Mouse (Mus musculus) lung, embryonic 16.5 days (tissue): ENCODE measurements around the gene Setdb2. TPM values are rescaled to one million over a fixed set of nuclear protein-coding genes. Genes with fewer than 3 reads are reported as not detected.
"Not testable (repeated sequence)": the region's sequence is repeated elsewhere in the genome, so short reads cannot be mapped to it uniquely, and the experiment has no call there.

Source experiments
- ATAC-seq: fragments of 200-750 bp; cut with Nextera tagmentation; 2 replicates; pipeline ENCODE4 v1.8.0; 2017; ENCODE audit warnings: low read depth, mild to moderate bottlenecking, moderate library complexity
- H3K27ac ChIP-seq: fragments of 300-500 bp; sonication (generic); 2 replicates; pipeline ENCODE4 v1.5.1; 2014; ENCODE audit warnings: mild to moderate bottlenecking, control low read depth, low read length
- H3K27me3 ChIP-seq: fragments of 300-500 bp; sonication (generic); 2 replicates; pipeline ENCODE4 v1.6.1; 2014; ENCODE audit warnings: low read depth, low read length, mixed read lengths; ENCODE audit not compliant: control insufficient read depth, insufficient read depth
- H3K36me3 ChIP-seq: fragments of 300-500 bp; sonication (generic); 2 replicates; pipeline ENCODE4 v1.6.1; 2014; ENCODE audit warnings: low read length; ENCODE audit not compliant: control insufficient read depth, insufficient read depth
- H3K4me1 ChIP-seq: fragments of 300-500 bp; sonication (generic); replicated peaks from 2 replicates; pipeline ENCODE4 v1.6.1; 2014; ENCODE audit warnings: low read length, mixed read lengths; ENCODE audit not compliant: control insufficient read depth, insufficient read depth
- H3K4me2 ChIP-seq: fragments of 300-500 bp; sonication (generic); 2 replicates; pipeline ENCODE4 v1.6.1; 2014; ENCODE audit warnings: low read depth, low read length, control low read depth
- H3K4me3 ChIP-seq: fragments of 300-500 bp; sonication (generic); 2 replicates; pipeline ENCODE4 v1.5.1; 2014; ENCODE audit warnings: mild to moderate bottlenecking, low read length, control low read depth
- H3K9ac ChIP-seq: fragments of 300-500 bp; sonication (generic); 2 replicates; pipeline ENCODE4 v1.6.1; 2014; ENCODE audit warnings: low read length, control low read depth
- H3K9me3 ChIP-seq: fragments of 300-500 bp; sonication (generic); 2 replicates; pipeline ENCODE4 v1.6.1; 2016; ENCODE audit warnings: low read length; ENCODE audit not compliant: control insufficient read depth
- WGBS: fragments of 180-500 bp; shearing (Covaris S2); extraction: QIAGEN DNeasy Blood & Tissue Kit; methylation state at CpG from one replicate; pipeline ENCODE4 v1.1.7; 2014; 5-methylcytosine and 5-hydroxymethylcytosine counted together
- polyA plus RNA-seq: library from polyadenylated mRNA; unstranded; fragments of >200 nt; fragmentation: Nextera tagmentation; extraction: Ambion mirVana; gene quantifications from 2 replicates; pipeline ENCODE4 v1.2.1, GENCODE M21; 2015

The Setdb2 gene
- polyA plus RNA-seq, 1 experiment from 2014 or later: 9.7 TPM

DNA sequence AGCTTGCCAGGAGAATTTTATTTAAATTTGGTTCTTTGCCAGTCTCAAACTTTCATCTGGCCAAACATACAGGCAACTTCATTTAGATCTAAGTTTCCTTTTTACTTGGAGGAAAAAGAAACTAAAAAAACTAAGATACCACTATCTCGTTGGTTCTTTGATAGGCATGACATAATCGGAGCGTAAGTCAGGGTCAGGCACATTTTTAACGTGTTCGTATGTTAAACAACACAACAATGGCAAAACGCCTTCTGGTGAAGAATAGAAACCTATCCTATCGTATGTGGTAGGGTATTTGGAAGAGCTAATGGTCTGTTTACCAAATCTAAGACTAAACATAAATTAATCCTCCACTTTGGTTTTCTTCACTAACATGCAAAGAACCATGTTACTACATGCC is 645 bp downstream of the Setdb2 start:
- Histone ChIP-seq H3K4me2 (peak overlapping the region; percentile 80), H3K4me1 (peaks cover 3% of the 10 kb centered on the region; the same call in 1 of the 2 replicates), H3K27ac (no peak overlapping the region), H3K9ac (peak overlapping the region; percentile 91), H3K36me3 (no peaks in the 10 kb centered on the region), H3K27me3 (no peaks in the 10 kb centered on the region), H3K9me3 (no peaks in the 10 kb centered on the region), H3K4me3 (peak overlapping the region; percentile 93)
- no peak for ATAC-seq
- 10% methylated on average over 7 of the region's 7 CpGs for WGBS

GRCm38 (mm10) chr14:59438505-59438904 is 2.2 kb downstream of the Setdb2 start:
- H3K27me3 ChIP-seq: no peaks in the 10 kb centered on the region
- WGBS: 83% methylated on average over 2 of the region's 2 CpGs
- no peaks in the 10 kb centered on the region for H3K36me3 ChIP-seq
- H3K4me2 ChIP-seq: no peak overlapping the region
- no peaks in the 10 kb centered on the region for H3K9me3 ChIP-seq
- no peak overlapping the region for H3K9ac ChIP-seq
- no peak overlapping the region for H3K27ac ChIP-seq
- ATAC-seq: no peak
- H3K4me3 ChIP-seq: no peak overlapping the region
- H3K4me1 ChIP-seq: peaks cover 3% of the 10 kb centered on the region; the same call in 1 of the 2 replicates

DNA sequence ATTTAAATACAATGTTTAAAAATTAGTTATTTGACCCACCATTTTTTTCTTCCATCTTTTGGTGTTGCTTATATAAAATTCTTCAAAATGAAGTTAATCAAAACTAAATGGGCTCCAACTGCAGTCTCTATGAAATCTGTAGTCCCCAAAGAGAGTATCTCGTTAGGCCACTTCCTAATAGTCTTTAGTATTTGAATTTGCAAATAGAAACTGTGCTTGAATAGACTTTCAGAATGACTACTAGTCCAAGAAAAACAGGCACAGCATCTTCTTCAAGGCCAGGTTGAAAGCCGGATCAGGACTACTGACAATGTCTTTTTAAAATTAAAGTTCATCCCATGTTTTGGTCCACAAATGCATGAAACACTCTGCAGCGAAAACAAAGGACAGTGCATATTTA is 3.3 kb downstream of the Setdb2 start:
- peaks cover 3% of the 10 kb centered on the region; the same call in 1 of the 2 replicates for H3K4me1 ChIP-seq
- no peak overlapping the region for H3K27ac ChIP-seq
- no peaks in the 10 kb centered on the region for H3K9me3 ChIP-seq
- H3K27me3 ChIP-seq: no peaks in the 10 kb centered on the region
- H3K4me2 ChIP-seq: no peak overlapping the region
- ATAC-seq: no peak
- H3K36me3 ChIP-seq: no peaks in the 10 kb centered on the region
- WGBS: 89% methylated on average over 3 of the region's 3 CpGs
- H3K9ac ChIP-seq: no peak overlapping the region
- no peak overlapping the region for H3K4me3 ChIP-seq

DNA sequence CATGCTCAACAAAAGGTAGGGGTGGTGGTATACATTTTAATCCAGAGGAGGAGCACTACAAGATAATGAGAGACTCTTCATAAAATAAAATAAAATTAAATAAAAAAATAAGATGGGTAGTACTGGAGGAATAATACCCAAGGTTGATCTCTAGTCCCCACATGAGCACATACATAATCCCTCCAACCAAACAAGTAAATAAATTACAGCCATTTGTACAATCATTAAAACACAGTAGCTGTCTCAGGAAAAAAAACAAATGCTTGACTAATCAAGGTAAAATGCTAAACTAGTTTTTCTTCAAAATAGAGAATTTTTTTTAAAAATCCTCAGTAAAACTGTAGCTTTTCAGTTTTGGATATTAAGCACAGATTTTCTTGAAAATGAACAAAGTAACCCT is 5.5 kb downstream of the Setdb2 start:
- Histone ChIP-seq H3K4me3 (no peak overlapping the region), H3K36me3 (no peaks in the 10 kb centered on the region), H3K4me2 (no peak overlapping the region), H3K9ac (no peak overlapping the region), H3K9me3 (no peaks in the 10 kb centered on the region), H3K27me3 (no peaks in the 10 kb centered on the region), H3K4me1 (peaks cover 3% of the 10 kb centered on the region; the same call in 1 of the 2 replicates), H3K27ac (no peak overlapping the region)
- no peak for ATAC-seq

DNA sequence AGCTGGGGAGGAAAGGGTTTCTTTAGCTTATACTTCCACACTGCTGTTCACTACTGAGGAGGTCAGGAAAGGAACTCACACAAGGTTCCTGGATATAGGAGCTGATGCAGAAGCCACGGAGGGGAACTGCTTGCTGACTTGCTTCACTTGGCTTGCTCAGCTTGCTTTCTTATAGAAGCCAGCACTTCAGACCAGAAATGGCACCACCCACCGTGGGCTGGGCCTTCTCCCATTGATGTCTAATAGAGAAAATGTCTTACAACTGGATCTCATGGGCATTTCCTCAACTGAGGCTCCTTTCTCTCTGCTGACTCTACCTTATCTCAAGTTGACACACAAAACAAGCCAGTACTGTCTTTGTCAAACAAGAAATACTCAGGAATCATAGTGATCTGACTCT is 6.8 kb downstream of the Setdb2 start:
- Histone ChIP-seq H3K27me3 (no peaks in the 10 kb centered on the region), H3K4me2 (no peak overlapping the region)
- ATAC-seq: no peak

GRCm38 (mm10) chr14:59430556-59430955 is 10.1 kb downstream of the Setdb2 start:
- 71% methylated on average over 1 of the region's 1 CpGs for WGBS
- Histone ChIP-seq H3K4me2 (no peak overlapping the region), H3K9ac (no peak overlapping the region), H3K27me3 (no peaks in the 10 kb centered on the region), H3K9me3 (no peaks in the 10 kb centered on the region), H3K4me3 (no peak overlapping the region), H3K27ac (no peak overlapping the region), H3K4me1 (no peaks in the 10 kb centered on the region), H3K36me3 (no peaks in the 10 kb centered on the region; the same call in none of the 2 replicates)
- no peak for ATAC-seq

More for the DNA sequence above, 6.8 kb downstream of the Setdb2 start:
- Histone ChIP-seq H3K9me3 (no peaks in the 10 kb centered on the region), H3K36me3 (no peaks in the 10 kb centered on the region), H3K4me1 (no peaks in the 10 kb centered on the region), H3K27ac (no peak overlapping the region), H3K4me3 (no peak overlapping the region), H3K9ac (no peak overlapping the region)
- 55% methylated on average over 2 of the region's 2 CpGs for WGBS

GRCm38 (mm10) chr14:59422912-59423663 is 17.6 kb downstream of the Setdb2 start:
- no peak overlapping the region for H3K27ac ChIP-seq
- H3K36me3 ChIP-seq: peaks cover 6% of the 10 kb centered on the region; the same call in 1 of the 2 replicates
- no peak for ATAC-seq
- H3K4me3 ChIP-seq: no peak overlapping the region
- no peaks in the 10 kb centered on the region for H3K27me3 ChIP-seq
- no peak overlapping the region for H3K4me2 ChIP-seq
- no peak overlapping the region for H3K9ac ChIP-seq
- 83% methylated on average over 11 of the region's 11 CpGs for WGBS
- no peaks in the 10 kb centered on the region for H3K9me3 ChIP-seq
- no peaks in the 10 kb centered on the region for H3K4me1 ChIP-seq

GRCm38 (mm10) chr14:59418171-59418570 is 22.5 kb downstream of the Setdb2 start:
- H3K36me3 ChIP-seq: peaks cover 6% of the 10 kb centered on the region; the same call in 1 of the 2 replicates
- H3K4me1 ChIP-seq: no peaks in the 10 kb centered on the region
- H3K4me3 ChIP-seq: no peak overlapping the region
- no peaks in the 10 kb centered on the region for H3K27me3 ChIP-seq
- no peak for ATAC-seq
- no peak overlapping the region for H3K9ac ChIP-seq
- 84% methylated on average over 4 of the region's 4 CpGs for WGBS
- no peak overlapping the region for H3K4me2 ChIP-seq
- no peaks in the 10 kb centered on the region for H3K9me3 ChIP-seq
- no peak overlapping the region for H3K27ac ChIP-seq

DNA sequence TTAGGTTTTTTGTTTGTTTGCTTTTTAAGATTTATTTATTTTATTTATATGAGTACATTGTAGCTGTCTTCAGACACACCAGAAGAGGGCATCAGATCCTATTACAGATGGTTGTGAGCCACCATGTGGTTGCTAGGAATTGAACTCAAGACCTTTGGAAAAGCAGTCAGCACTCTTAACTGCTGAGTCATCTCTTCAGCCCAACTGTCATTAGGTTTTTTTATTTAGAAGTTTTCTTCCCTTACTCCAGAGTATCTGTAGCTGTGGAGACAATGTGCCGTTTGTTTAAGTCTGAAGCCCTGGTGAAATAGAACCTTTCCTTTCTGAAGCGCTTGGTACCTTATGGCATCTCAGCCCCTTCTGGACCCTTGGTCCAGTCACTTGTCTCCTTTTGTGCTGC is 25.7 kb downstream of the Setdb2 start:
- 87% methylated on average over 2 of the region's 2 CpGs for WGBS

More for the DNA sequence above, 25.7 kb downstream of the Setdb2 start:
- H3K27ac ChIP-seq, H3K9ac ChIP-seq, H3K36me3 ChIP-seq, H3K9me3 ChIP-seq, H3K4me2 ChIP-seq, H3K4me3 ChIP-seq, H3K27me3 ChIP-seq, H3K4me1 ChIP-seq, ATAC-seq: not testable (repeated sequence)
